Mouse (Mus musculus) brain, embryonic 14.5 days (tissue): ENCODE measurements around the gene Arf5.

Experiments
- CTCF ChIP-seq: fragments of 200-500 bp; IDR thresholded peaks from 2 replicates; pipeline ENCODE4 v1.5.1; 2012; ENCODE audit warnings: inconsistent platforms, mild to moderate bottlenecking, moderate library complexity, borderline replicate concordance; ENCODE audit not compliant: insufficient read depth, insufficient read length; ENCODE audit errors: extremely low read depth
- POLR2A ChIP-seq: fragments of 200-500 bp; IDR thresholded peaks from 2 replicates; pipeline ENCODE4 v1.6.1; 2012; ENCODE audit warnings: mild to moderate bottlenecking, inconsistent platforms, borderline replicate concordance; ENCODE audit not compliant: poor library complexity, insufficient read depth, insufficient read length, severe bottlenecking; ENCODE audit errors: extremely low read depth

- TF ChIP-seq CTCF (peak; percentile 15; the same call in 1 of the 2 replicates), POLR2A (no peak)
Measured at GRCm38 (mm10) chr6:28399791-28400190, 23.6 kb upstream of the Arf5 start.
